Mouse (Mus musculus) forebrain, embryonic 14.5 days (tissue): ENCODE data around the gene Slc31a1. TPM values are rescaled to one million over a fixed set of nuclear protein-coding genes. Genes with fewer than 3 reads are reported as not detected.

Source experiments
- polyA plus RNA-seq: library from polyadenylated mRNA; unstranded; fragments of >200 nt; fragmentation: Nextera tagmentation; extraction: Ambion mirVana; gene quantifications from 2 replicates; pipeline ENCODE4 v1.2.1, GENCODE M21; 2014

Gene Slc31a1
- polyA plus RNA-seq, 1 experiment from 2014 or later, result 44.9 TPM

Other genes starting within 250 kb of the Slc31a1 start
- gene Mup21, start 209.9 kb upstream of the Slc31a1 start, polyA plus RNA-seq, result not detected in 2 replicates
- gene Zfp37, start 129.7 kb upstream of the Slc31a1 start, polyA plus RNA-seq, result 17.7 and 20.2 TPM in 2 replicates
- gene Slc31a2, start 98.2 kb upstream of the Slc31a1 start, polyA plus RNA-seq, result 4.0 and 7.2 TPM in 2 replicates
- 15.7 and 18.6 TPM in 2 replicates for gene Fkbp15, start 179 bp upstream of the Slc31a1 start, polyA plus RNA-seq
- gene Cdc26, start 47.9 kb downstream of the Slc31a1 start, polyA plus RNA-seq, result 140 and 149 TPM in 2 replicates
- gene Prpf4, start 48.1 kb downstream of the Slc31a1 start, polyA plus RNA-seq, result 16.4 and 16.6 TPM in 2 replicates
- gene Rnf183, start 74.5 kb downstream of the Slc31a1 start, polyA plus RNA-seq, result not detected in 2 replicates
- 8.1 and 8.2 TPM in 2 replicates for gene Wdr31, start 110.2 kb downstream of the Slc31a1 start, polyA plus RNA-seq
- 0.53 and 0.54 TPM in 2 replicates for gene Bspry, start 119.3 kb downstream of the Slc31a1 start, polyA plus RNA-seq
- gene Hdhd3, start 142.7 kb downstream of the Slc31a1 start, polyA plus RNA-seq, result 12.8 and 13.8 TPM in 2 replicates
- 73.8 and 80.9 TPM in 2 replicates for gene Alad, start 159.2 kb downstream of the Slc31a1 start, polyA plus RNA-seq
- 78.6 and 80.3 TPM in 2 replicates for gene Pole3, start 164.3 kb downstream of the Slc31a1 start, polyA plus RNA-seq
- 0.95 and 0.97 TPM in 2 replicates for gene 4933430I17Rik, start 164.6 kb downstream of the Slc31a1 start, polyA plus RNA-seq
- gene Rgs3, start 199.1 kb downstream of the Slc31a1 start, polyA plus RNA-seq, result 36.7 and 44.8 TPM in 2 replicates